Mouse (Mus musculus) lung, postnatal 0 days (tissue): ENCODE data around the gene Ccdc33.

ENCODE experiments used
- CTCF ChIP-seq: IDR thresholded peaks from 2 replicates; pipeline ENCODE4 v1.5.1; 2016; ENCODE audit warnings: antibody characterized with exemption, mild to moderate bottlenecking
- EP300 ChIP-seq: IDR thresholded peaks from 2 replicates; pipeline ENCODE4 v1.6.1; 2016; ENCODE audit warnings: antibody characterized with exemption, mild to moderate bottlenecking, control low read depth

DNA sequence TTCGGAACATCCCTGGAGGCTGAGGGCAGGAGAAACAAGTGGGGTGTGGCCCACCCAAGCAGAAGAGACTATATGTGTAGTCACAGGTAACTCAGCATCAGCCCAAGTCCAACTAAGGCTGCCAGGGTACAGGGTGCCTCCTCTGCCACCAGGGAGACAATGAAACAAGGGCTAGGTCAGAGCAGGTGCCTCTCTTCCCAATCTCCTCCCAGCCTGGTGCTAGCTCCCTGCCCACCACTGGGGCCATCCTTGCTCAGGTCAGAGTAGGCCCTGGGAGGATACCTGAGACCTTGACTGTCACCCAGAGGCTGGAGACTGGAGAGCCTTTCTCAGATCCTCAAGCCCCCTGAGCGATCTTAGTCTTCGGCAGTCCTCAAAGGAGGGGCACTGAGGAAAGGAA is 43.5 kb upstream of the Ccdc33 start:
- TF ChIP-seq CTCF = no peak
- TF ChIP-seq EP300 = no peak
